Mouse (Mus musculus) liver, postnatal 0 days (tissue): ENCODE results near the gene Cib1.

ENCODE experiments used
- CTCF ChIP-seq: sonication (generic); IDR thresholded peaks from 2 replicates; pipeline ENCODE4 v1.5.1; 2016; ENCODE audit warnings: antibody characterized with exemption, low read depth
- EP300 ChIP-seq: IDR thresholded peaks from 2 replicates; pipeline ENCODE4 v1.6.1; 2016; ENCODE audit warnings: antibody characterized with exemption, low read depth, mild to moderate bottlenecking

DNA sequence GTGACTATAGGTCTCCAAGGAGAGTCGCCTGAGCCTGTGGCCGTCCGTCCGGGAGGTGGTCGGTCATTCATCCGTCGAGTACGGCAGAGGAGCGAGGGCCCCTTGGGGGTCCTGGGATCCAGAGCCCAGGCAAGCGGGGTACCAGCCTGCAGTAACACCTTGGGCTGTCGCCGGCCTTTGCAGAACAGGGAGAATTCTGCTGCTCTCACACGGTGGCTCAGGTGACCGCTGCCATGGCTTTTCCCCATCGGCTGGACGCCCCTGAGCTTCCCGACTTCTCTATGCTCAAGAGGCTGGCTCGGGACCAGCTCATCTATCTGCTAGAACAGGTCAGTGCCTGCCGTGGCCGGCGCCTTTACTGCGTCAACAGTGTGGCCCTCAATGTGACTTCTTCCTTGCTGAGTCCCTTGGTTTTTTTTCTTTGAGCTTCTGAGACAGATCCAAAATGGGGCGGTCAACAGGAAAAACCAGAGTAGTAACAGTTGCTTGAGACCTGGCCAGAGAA lies 37.2 kb upstream of the Cib1 start:
- TF ChIP-seq CTCF, result no peak
- no peak; the same call in 1 of the 2 replicates for TF ChIP-seq EP300
